Mouse (Mus musculus): ENCODE results near the gene Fam81a.

The Fam81a gene

DNA sequence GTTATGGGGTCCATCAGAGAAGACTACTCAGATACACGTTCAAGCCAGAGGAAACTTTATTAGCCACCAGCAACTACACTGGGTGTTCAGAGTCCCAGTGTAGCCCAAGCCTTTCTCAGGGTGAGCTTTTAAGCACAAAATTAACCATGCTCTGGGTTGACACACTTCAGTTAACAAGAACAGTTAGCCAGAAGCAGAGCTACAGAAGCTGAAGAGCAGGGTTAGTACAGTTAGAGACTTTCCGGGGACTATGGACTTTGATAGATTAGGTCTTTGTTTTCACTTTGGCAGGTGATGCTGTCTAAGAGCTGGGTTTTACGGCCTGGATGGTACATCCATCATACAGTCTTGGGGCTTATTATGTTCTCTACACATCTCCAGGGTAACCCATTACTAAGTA is 89.6 kb downstream of the Fam81a start:
- no peak for DNase-seq (ENCODE audit: low spot score in 2 of 2)

DNA sequence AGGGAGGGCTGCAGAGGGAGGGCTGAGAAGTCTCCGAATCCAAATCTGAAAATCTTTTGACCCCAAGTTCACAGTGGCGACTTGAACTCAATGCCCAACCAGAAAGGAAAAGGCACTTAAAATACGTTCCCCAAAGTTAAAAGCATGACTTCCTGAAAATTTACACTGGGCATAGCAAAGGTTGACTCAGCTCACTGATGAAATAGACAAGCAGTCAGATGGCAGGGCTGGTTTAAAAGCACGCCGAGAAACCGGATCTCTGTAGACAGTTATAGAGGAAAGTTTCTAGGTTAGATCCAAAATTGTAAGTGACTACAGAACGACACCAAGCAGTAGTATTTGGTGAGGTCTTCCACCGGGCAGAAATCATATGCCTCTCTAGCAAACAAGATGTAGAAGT is 92.5 kb downstream of the Fam81a start:
- DNase-seq (ENCODE audit: low spot score in 2 of 2): no peak

DNA sequence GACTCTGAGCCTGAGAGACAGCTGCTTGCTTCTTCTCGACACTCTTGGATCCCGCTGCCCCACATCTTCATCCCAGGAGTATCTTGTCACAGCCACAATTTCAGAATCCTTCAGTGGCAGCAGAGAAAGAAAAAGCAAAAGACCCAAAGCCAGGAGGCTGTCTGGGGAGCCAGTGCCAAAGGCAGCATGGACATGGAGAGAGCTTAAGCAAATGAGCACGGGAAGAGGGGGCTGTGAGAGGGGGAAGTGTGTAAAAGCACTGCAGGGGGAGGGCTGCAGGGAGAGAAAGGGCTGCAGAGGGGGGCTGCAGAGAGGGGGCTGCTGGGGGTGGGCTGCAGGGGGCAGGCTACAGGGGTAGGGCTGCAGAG is 93.0 kb downstream of the Fam81a start:
- DNase-seq (ENCODE audit: low spot score in 2 of 2): no peak

DNA sequence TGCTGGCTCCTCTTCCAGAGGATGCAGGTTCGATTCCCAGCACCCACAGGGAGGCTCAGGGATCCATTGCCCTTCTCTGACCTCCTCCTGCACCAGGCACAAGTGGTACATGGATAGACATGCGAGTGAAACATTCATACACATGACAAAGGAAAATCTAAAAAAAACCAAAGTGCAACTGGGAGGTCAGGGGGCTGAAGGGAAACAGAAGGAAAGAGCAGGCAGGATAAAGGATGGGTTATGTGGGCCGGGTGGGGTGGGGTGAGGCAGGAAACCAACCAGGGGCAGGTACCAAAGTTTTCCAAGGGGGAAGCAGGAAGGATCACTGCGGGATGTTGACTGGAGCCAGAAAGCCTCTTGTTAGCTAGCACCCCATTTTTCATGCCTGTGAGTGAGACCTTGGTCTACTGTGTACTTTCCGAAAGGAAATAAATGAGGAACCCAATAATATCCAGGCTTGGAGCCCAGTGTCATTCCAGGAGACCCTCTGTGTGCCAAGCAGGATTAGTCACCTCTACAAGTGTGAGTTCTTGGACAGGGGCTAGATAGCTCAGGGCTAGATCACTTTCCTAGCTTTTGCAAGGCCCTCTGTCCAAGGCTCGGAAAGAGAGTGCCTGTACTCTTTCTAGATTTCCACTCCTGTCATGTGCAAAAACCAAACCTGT is 93.5 kb downstream of the Fam81a start:
- no peak for DNase-seq (ENCODE audit: low spot score in 2 of 2)

DNA sequence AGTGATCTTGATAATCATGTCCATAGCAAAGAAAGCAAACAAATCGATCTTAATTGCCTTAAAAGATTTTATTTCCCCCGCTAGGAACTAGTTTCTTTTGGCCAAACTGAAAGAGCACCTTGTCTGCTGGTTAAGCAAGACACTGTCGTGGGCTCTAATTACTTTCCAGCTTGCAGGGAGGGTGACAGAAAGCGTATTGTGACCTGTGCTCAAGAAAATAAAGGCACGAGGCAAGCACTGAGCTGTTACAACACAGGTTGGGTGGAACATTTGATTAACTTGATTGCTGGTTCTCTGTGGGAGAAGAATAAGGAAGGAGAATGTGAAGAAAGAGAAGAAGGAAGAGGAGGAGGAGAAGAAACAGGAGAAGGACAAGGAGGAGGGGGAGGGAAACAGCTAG is 94.1 kb downstream of the Fam81a start:
- DNase-seq (ENCODE audit: low spot score in 2 of 2): no peak

DNA sequence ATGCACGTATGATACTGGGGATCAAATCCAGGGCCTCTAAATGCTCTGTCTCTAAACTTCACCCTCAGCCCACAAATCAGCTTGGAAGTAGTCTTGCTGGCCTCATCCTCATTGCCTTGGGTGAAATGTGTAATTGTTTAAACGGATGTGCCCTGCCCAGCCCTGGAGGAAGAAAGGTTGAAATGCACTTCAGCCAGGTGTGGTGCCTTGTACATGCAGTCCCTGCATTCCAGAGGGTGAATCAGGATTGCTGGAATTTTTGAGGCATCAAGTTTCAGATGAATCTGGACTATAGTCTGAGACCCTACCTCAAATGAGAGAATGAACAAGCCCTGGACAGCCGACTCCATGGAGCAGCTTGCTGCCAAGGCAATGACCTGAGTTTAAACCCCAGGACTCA is 94.5 kb downstream of the Fam81a start:
- no peak for DNase-seq (ENCODE audit: low spot score in 2 of 2)

DNA sequence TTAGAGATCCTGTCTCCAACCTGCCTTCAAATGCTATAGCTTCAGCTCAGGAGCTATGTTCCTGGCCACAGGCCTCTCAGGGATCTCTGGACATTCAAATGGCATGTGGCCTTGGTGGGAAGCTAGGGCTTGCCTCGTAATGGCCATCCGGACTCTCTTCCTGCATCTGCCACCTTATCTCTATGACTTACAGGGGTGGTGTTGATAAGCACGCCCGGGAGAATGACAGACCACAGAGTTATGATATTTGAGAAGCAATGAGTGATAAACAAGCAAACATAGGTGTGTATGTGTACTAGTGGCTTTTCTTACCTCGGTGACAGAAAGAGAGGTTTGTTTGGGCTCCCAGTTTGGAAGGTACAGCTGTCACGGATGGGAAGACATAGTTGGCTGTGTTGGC is 96.1 kb downstream of the Fam81a start:
- DNase-seq (ENCODE audit: low spot score in 2 of 2): no peak

DNA sequence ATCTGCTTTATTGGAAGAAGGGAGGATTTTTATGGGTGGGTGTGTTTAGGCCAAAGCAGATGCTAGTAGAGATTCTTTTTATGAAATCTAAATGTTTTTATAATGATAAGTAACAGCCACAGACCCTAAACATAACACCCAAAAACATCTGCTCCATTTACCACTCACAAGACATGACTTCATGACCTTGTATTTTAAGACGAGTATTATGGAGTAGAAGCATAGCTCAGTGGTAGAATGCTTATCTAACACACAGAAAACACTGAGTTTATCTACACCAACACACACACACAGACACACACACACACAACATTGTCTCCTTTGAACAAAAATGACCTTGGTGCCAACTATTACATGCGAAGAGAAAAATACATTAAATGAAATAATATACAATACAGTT is 97.5 kb downstream of the Fam81a start:
- no peak for DNase-seq (ENCODE audit: low spot score in 2 of 2)

DNA sequence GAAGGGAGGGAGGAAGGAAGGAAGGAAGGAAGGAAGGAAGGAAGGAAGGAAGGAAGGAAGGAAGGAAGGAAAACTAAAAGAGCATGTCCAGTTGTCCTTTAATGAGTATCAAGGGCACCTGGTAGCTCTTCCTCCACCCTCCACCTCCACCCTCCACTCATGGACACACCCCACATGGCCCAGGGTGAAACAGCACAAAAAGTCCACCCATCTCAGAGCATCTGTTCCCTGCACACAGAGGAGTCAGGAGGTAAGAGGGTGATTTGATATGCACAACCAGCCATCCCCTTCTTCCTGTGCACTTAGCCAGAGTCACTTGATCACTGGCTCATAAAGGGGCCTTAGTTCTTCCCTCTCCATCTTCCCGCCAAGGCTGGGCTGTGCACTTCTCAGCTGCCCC is 99.4 kb downstream of the Fam81a start:
- DNase-seq (ENCODE audit: low spot score in 2 of 2): no peak

DNA sequence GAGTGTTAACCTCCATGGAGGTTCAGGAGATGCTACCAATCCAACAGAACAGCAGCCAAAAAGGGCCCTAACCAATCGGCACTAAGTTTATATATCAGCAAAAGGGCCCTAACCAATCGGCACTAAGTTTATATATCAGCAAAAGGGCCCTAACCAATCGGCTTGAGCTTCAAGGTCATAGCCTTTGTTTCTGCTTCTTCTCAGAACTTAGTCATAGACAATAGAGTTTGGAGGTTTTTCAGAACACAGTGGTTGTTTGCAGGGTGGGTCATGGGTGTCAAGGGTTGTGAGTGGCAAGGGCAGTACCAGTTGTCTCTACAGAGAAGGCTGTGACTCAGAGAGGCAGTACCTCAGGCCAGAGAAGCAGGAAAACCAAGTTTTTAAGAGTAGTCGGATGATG is 100.2 kb downstream of the Fam81a start:
- DNase-seq (ENCODE audit: low spot score in 2 of 2): no peak

DNA sequence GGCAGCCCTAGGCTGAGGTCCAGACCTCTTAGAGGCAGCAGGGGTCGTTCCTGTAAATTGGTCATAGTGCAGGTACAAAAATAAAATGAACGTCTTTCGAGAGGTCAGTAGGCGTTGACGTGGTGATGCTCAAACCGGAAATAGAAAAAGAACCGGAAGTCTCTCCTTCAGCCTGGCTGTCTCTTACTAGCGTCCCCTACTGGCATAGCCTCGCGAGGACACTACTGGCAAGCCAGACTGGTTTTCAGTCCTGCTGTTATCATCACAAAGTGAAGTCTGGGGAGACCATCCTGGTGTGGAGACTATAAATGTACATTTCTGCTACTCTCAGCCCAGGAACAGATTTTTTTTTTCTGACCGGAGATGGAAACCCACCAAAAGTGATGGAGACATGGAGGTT is 101.8 kb downstream of the Fam81a start:
- no peak for DNase-seq (ENCODE audit: low spot score in 2 of 2)

DNA sequence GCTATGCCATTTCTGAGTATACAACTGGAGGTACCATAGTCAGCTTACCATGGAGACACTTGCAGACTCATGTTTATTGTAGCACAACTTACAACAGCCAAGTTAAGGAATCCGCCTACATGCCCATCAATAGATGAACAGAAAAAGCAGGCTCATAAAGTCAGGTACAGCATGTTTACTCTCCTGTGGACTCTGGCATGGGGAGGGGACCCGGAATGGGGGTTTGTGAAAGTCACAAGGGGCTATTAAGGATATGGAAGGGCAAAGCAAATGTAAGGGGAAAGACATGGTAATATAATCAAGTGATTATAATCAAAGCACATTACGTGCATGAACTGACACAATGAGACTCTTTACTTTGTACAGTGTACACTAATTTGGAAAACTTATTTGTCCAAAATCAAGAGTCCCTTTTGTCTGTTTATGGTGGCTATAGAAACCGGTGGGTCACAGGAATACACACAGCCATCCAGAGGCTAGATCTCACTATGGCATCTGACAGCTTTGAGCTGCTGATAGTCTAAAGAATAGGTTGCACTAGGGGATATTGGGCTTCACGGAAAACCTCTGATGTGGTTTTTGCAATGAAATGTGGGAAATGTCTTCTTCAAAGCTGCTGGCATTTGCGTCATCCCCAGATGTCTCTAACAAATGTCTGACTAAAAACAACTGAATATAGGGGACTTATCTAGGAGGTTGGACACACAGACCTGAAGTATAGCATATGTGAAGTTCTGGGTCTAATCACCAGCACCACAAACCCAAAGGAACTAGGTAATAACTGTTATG is 102.6 kb downstream of the Fam81a start:
- DNase-seq (ENCODE audit: low spot score in 2 of 2): no peak
